Mouse (Mus musculus): ENCODE results near the gene Ly6c2. TPM values are rescaled to one million over a fixed set of nuclear protein-coding genes. Genes with fewer than 3 reads are reported as not detected.
"Not testable (repeated sequence)": the region's sequence is repeated elsewhere in the genome, so short reads cannot be mapped to it uniquely, and the experiment has no call there.

Gene Ly6c2
- polyA plus RNA-seq (2015; fragmentation: Nextera tagmentation; extraction: Ambion mirVana): 0.37 and 0.47 TPM in 2 replicates

DNA sequence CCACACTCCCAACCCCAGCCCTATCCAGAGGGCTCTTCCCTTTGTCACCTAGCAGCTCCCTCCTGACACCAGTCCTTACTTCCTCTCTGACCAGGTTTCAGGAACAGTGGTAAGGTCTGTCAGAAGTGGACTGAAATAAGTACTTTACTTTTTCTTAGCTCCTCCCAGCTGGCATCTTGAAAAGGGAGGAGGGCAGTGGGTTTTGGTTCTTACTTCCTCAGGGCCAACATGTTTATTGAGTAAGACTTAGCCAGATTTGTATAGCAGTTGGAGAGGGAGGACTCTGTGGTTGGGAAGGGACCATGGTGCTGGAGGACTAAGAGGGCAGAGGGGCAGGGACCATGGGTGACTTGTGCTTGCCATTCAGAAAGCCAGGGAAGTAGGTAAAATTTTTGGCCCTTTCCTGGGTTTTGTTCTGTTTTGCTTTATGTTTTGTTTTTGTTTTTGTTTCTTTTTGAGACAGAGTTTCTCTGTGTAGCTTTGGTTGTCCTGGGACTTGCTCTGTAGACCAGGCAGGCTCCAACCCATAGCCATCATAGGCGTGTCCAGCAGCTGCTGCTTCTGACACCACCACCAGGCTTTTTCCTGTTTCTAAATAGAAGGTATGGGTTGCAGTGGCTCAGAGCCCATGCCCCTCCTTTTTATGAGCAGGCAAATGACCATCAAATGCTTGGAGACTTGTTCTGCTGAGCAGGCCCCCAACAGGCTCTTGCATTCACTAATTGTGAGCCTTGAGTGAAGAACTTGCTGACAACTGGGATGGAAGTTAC, at the start of gene Ly6c2:
Gene Ly6c2, minus strand, starts transcription at position 110 of the 770 bp plus-strand sequence.
- not testable (repeated sequence) for H3K27ac ChIP-seq; H3K4me1 ChIP-seq; H3K36me3 ChIP-seq; H3K4me2 ChIP-seq (replicated peaks); H3K9ac ChIP-seq; H3K27me3 ChIP-seq; H3K4me3 ChIP-seq; ATAC-seq (ENCODE audit: low FRiP score, low read depth); H3K9me3 ChIP-seq
- 86% methylated on average over 1 of the region's 1 CpGs for WGBS

DNA sequence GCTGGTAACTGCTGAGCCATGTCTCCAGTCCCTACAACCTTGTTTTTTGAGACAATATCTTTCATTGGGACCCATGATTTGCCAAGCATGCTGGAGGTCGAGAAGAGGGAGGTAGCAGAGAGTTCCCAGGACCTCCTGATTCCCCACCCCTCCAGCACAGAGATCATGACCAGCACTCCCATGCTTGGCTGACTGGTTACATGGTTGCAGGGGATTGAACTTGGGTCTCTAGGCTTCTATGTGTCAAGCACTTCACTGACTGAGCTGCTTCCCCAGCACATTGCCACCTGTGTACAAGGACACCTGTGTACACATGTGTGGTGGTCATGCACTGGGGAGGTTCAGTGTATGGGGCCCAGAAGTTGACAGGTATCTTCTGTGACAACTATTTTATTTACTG, 45.9 kb upstream of the Ly6c2 start:
- no peak for ATAC-seq (ENCODE audit: low FRiP score, low read depth)
- WGBS: 21% methylated on average over 1 of the region's 1 CpGs
- Histone ChIP-seq H3K9me3 (no peaks in the 10 kb centered on the region), H3K27ac (no peak overlapping the region), H3K9ac (no peak overlapping the region), H3K4me1 (no peaks in the 10 kb centered on the region), H3K27me3 (no peaks in the 10 kb centered on the region), H3K4me3 (no peak overlapping the region), H3K4me2 (replicated peaks) (no peak overlapping the region), H3K36me3 (no peaks in the 10 kb centered on the region)

DNA sequence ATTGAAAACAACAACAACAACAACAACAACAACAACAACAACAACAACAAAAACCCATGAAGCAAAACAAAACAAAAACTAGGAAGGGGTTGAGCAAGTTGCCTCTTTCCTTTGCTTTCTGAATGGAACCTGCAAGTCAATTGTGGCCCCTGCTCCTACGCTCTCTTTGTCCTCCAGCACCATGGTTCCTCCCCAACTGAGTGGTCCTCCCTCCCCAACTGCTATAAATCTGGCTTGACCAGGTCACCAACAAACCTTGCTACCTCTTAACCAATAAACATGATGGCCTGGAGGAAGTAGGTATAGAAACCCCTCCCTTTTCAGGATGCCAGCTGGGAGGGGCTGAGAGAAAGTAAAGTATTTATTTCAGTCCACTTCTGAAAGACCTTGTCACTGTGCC, 43.2 kb upstream of the Ly6c2 start, which contains the start of gene Ly6g:
Gene Ly6g, plus strand, starts transcription at position 301 of the 400 bp plus-strand sequence.
- Histone ChIP-seq H3K9ac (no peak within 1 kb of the TSS), H3K36me3 (no peaks in the 10 kb centered on the region), H3K4me2 (replicated peaks) (no peak within 1 kb of the TSS), H3K4me1 (no peaks in the 10 kb centered on the region), H3K27ac (no peak within 1 kb of the TSS), H3K27me3 (no peaks in the 10 kb centered on the region), H3K4me3 (no peak within 1 kb of the TSS), H3K9me3 (no peaks in the 10 kb centered on the region)
- WGBS: 87% methylated on average over 1 of the region's 1 CpGs
- ATAC-seq (ENCODE audit: low FRiP score, low read depth): no peak

DNA sequence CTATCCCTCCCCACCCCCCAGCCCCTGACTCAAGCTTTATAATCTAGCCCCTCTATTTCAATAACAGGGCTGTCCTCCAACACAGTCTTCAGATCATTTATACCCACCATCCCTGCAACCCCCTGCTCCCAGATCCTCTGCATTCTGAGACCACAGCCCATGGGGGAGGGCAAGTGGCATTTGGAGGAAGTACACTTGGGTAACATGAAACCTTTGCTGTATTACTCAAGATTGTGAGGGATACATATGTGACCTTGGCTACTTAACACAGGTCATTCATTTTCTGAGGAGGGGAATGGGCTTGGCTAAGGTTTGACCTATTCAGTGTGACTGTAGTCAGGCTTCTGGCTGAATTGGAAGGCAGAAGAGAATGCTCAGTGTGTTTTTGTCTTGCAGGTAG, 41.3 kb upstream of the Ly6c2 start:
- H3K27me3 ChIP-seq: no peaks in the 10 kb centered on the region
- no peak overlapping the region for H3K4me3 ChIP-seq
- ATAC-seq (ENCODE audit: low FRiP score, low read depth): no peak
- H3K9ac ChIP-seq: no peak overlapping the region
- H3K4me1 ChIP-seq: no peaks in the 10 kb centered on the region
- no peak overlapping the region for H3K27ac ChIP-seq
- H3K9me3 ChIP-seq: no peaks in the 10 kb centered on the region
- no peaks in the 10 kb centered on the region for H3K36me3 ChIP-seq
- no peak overlapping the region for H3K4me2 ChIP-seq (replicated peaks)

DNA sequence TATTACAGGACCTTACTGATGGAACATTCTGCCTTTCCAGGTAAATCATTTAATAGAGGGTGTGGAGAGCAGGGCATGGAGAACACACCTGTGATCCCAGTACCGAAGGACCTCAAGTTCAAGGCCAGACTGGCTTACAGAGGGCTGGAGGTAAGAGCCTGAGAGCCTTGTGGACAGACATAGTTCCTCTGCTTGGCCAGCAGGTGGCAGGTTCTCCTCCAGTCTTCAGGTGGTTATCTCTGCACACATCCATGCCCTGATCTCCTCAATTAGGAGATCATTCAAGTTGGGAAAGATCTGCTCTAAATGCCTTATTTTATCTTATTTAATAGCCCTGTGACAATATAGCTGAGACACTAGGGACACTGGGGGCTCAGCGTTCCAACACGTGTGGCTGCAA, 32.0 kb upstream of the Ly6c2 start:
- no peaks in the 10 kb centered on the region for H3K36me3 ChIP-seq
- H3K4me2 ChIP-seq (replicated peaks): no peak overlapping the region
- no peak overlapping the region for H3K4me3 ChIP-seq
- 54% methylated on average over 3 of the region's 3 CpGs for WGBS
- no peaks in the 10 kb centered on the region for H3K27me3 ChIP-seq
- no peaks in the 10 kb centered on the region for H3K4me1 ChIP-seq
- no peak overlapping the region for H3K9ac ChIP-seq
- H3K27ac ChIP-seq: no peak overlapping the region
- no peaks in the 10 kb centered on the region for H3K9me3 ChIP-seq
- no peak for ATAC-seq (ENCODE audit: low FRiP score, low read depth)

DNA sequence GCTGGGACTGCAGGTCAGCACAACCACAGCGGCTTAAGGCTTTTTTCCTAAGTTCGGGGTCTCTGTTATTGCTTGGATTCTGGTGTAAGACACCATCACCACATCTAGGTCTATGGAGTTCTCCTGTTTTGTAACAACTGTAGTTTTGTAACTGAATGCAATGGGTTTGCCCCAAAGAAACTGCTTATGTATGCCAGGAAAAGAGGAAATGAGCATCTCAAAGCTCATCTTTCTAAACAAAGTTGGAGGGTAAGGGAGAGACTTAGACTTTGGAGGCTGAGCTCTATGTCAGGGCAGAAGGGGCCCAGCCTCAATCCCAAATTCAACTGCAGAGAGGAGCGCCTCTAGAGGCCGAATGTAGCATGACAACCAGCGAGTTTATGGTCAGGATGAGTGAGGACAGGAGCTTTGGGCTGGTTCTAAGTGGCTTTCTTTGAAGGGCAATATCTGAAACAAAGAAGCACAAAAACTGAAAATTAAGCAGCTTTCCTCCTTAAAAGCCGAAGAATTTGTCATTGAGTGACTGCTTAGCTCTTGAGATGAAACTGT, 30.1 kb upstream of the Ly6c2 start:
- not testable (repeated sequence) for H3K4me3 ChIP-seq; H3K27me3 ChIP-seq; H3K9ac ChIP-seq; H3K9me3 ChIP-seq; ATAC-seq (ENCODE audit: low FRiP score, low read depth); H3K27ac ChIP-seq; H3K4me1 ChIP-seq; H3K36me3 ChIP-seq; H3K4me2 ChIP-seq (replicated peaks)
- WGBS: 51% methylated on average over 6 of the region's 6 CpGs

DNA sequence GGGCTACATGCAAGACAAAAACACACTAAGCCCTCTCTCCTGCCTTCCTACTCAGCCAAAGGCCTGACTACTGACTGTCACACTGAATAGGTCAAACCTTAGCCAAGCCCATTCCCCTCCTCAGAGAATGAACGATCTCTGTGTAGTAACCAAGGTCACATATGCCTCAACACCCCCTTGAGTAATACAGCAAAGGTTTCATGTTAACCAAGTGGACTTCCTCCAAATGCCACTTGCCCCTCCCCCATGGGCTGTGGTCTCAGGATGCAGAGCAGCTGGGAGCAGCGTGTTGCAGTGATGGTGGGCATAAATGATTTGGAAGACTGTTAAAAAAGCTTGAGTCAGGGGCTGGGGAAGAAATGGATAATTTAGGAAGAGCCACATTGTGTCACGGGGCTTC, 26.0 kb upstream of the Ly6c2 start:
- not testable (repeated sequence) for H3K9ac ChIP-seq, H3K4me3 ChIP-seq
- 73% methylated on average over 3 of the region's 3 CpGs for WGBS

DNA sequence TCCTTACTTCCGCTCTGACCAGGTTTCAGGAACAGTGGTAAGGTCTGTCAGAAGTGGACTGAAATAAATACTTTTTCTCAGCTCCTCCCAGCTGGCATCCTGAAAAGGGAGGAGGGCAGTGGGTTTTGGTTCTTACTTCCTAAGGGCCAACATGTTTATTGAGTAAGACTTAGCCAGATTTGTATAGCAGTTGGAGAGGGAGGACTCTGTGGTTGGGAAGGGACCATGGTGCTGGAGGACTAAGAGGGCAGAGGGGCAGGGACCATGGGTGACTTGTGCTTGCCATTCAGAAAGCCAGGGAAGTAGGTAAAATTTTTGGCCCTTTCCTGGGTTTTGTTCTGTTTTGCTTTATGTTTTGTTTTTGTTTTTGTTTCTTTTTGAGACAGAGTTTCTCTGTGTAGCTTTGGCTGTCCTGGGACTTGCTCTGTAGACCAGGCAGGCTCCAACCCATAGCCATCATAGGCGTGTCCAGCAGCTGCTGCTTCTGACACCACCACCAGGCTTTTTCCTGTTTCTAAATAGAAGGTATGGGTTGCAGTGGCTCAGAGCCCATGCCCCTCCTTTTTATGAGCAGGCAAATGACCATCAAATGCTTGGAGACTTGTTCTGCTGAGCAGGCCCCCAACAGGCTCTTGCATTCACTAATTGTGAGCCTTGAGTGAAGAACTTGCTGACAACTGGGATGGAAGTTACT, 23.5 kb upstream of the Ly6c2 start:
- H3K9ac ChIP-seq; H3K36me3 ChIP-seq; H3K4me1 ChIP-seq; H3K4me2 ChIP-seq (replicated peaks); H3K4me3 ChIP-seq; H3K9me3 ChIP-seq; H3K27ac ChIP-seq; ATAC-seq (ENCODE audit: low FRiP score, low read depth); H3K27me3 ChIP-seq: not testable (repeated sequence)
- 72% methylated on average over 2 of the region's 2 CpGs for WGBS

More for the DNA sequence above, 26.0 kb upstream of the Ly6c2 start:
- not testable (repeated sequence) for H3K27me3 ChIP-seq; H3K27ac ChIP-seq; ATAC-seq (ENCODE audit: low FRiP score, low read depth); H3K4me1 ChIP-seq; H3K36me3 ChIP-seq; H3K9me3 ChIP-seq; H3K4me2 ChIP-seq (replicated peaks)

DNA sequence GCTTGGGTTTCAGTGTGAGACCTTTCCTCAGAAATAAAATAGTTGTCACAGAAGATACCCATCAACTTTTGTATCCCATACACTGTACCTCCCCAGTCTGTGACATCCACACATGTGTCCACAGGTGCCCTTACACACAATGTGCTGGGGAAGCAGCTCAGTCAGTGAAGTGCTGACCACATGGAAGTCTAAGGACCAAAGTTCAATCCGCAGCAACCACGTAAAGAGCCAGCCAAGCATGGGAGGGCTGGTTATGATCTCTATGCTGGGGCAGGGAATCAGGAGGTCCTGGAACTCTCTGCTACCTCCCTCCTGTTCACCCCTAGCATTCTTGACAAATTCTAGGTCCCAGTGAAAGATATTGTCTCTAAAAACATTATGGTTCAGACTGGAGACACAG, 20.6 kb upstream of the Ly6c2 start:
- not testable (repeated sequence) for ATAC-seq (ENCODE audit: low FRiP score, low read depth); H3K4me1 ChIP-seq; H3K27ac ChIP-seq; H3K9me3 ChIP-seq; H3K9ac ChIP-seq; H3K36me3 ChIP-seq; H3K4me2 ChIP-seq (replicated peaks); H3K27me3 ChIP-seq; H3K4me3 ChIP-seq
- 88% methylated on average over 2 of the region's 2 CpGs for WGBS

DNA sequence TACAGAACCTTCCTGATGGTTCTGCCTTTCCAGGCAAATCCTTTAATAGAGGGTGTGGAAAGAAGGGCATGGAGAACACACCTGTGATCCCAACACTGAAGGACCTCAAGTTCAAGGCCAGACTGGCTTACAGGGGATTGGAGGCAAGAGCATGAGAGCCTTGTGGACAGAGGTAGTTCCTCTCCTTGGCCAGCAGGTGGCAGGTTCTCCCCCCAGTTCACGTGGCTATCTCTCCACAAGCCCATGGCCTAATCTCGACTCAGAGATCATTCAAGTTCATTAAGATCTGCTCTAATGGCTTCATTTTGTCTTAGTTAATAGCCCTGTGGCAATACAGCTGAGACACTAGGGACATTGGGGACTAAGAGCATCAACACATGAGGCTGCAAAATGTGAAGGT, 8.3 kb upstream of the Ly6c2 start:
- H3K9ac ChIP-seq: no peak overlapping the region
- 10% methylated on average over 2 of the region's 2 CpGs for WGBS

DNA sequence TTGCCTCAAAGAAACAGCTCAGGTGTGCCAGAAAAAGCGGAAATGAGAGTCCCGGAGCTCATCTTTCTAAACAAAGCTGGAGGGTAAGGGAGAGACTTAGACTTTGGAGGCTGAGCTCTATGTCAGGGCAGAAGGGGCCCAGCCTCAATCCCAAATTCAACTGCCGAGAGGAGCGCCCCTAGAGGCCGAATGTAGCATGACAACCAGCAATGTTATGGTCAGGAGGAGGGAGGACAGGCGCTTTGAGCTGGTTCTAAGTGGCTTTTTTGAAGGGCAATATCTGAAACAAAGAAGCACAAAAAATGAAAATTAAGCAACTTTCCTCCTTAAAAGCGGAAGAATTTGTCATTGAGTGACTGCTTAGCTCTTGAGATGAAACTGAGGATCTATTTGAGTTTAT, 7.0 kb upstream of the Ly6c2 start:
- not testable (repeated sequence) for ATAC-seq (ENCODE audit: low FRiP score, low read depth); H3K9me3 ChIP-seq; H3K4me1 ChIP-seq; H3K36me3 ChIP-seq; H3K4me3 ChIP-seq; H3K4me2 ChIP-seq (replicated peaks); H3K27me3 ChIP-seq; H3K27ac ChIP-seq; H3K9ac ChIP-seq
- WGBS: 23% methylated on average over 5 of the region's 7 CpGs

More for the DNA sequence above, 8.3 kb upstream of the Ly6c2 start:
- H3K36me3 ChIP-seq: no peaks in the 10 kb centered on the region
- H3K4me2 ChIP-seq (replicated peaks): no peak overlapping the region
- no peak overlapping the region for H3K4me3 ChIP-seq
- H3K27me3 ChIP-seq: no peaks in the 10 kb centered on the region
- ATAC-seq (ENCODE audit: low FRiP score, low read depth): no peak
- no peak overlapping the region for H3K27ac ChIP-seq
- H3K9me3 ChIP-seq: no peaks in the 10 kb centered on the region
- no peaks in the 10 kb centered on the region for H3K4me1 ChIP-seq

DNA sequence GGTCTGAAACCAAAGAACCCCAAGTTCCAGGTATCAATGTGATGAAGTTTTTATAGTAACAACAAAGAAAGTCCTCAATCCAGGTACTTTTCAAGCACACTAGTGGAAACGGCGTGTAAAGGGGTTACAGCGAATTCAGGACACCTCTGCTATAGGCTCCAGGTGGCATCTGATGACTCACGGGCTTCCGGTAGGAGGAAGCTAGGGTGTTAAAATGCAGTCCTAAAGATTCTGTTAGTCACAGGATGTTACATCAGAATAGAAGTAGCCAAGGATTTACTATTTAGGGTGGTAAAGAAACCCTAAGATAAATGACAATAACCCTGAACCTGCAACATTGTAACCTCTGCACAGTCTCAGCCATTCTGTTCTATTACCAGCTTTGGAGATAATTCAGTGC, 5.7 kb upstream of the Ly6c2 start:
- H3K27me3 ChIP-seq; ATAC-seq (ENCODE audit: low FRiP score, low read depth); H3K36me3 ChIP-seq; H3K4me3 ChIP-seq; H3K9me3 ChIP-seq; H3K27ac ChIP-seq; H3K9ac ChIP-seq; H3K4me2 ChIP-seq (replicated peaks); H3K4me1 ChIP-seq: not testable (repeated sequence)
- 90% methylated on average over 5 of the region's 5 CpGs for WGBS
